Mouse (Mus musculus) urinary bladder, postnatal 0 days (tissue): ENCODE data around the gene Cebpb. TPM values are rescaled to one million over a fixed set of nuclear protein-coding genes. Genes with fewer than 3 reads are reported as not detected.

ENCODE experiments used
- microRNA-seq: library from miRNA; unstranded; fragments of <30 nt; microRNA quantifications from one replicate; pipeline ENCODE4, GENCODE M21; 2016
- polyA plus RNA-seq: library from polyadenylated mRNA; unstranded; fragments of >200 nt; fragmentation: Nextera tagmentation; extraction: Ambion mirVana; gene quantifications from 2 replicates; pipeline ENCODE4 v1.2.1, GENCODE M21; 2015

Cebpb gene
- polyA plus RNA-seq, result 25.6 and 46.3 TPM in 2 replicates

GRCm38 (mm10) chr2:167688498-167689451 lies at the start of gene Cebpb:
TSS of gene Cebpb (plus strand) at chr2:167688915.

GRCm38 (mm10) chr2:167661270-167662203 lies 27.2 kb upstream of the Cebpb start, which contains the start of gene Gm20431:
TSS of gene Gm20431 (minus strand) at chr2:167661496.

GRCm38 (mm10) chr2:167689501-167690218 lies 945 bp downstream of the Cebpb start, which contains the start of gene Tmem189:
TSS of gene Tmem189 (minus strand) at chr2:167689822.

Small RNA genes lying within 50 kb of the gene (microRNA-seq; reads per million reads assigned to microRNA genes)
- not detected for gene Gm22355

Other genes starting within 250 kb of the Cebpb start
- gene Rnf114, start 196.3 kb upstream of the Cebpb start, polyA plus RNA-seq, result 54.8 and 61.5 TPM in 2 replicates
- gene Spata2, start 196.0 kb upstream of the Cebpb start, polyA plus RNA-seq, result 7.4 and 7.6 TPM in 2 replicates
- gene Snai1, start 150.7 kb upstream of the Cebpb start, polyA plus RNA-seq, result 33.0 and 34.0 TPM in 2 replicates
- 206 and 234 TPM in 2 replicates for gene Ube2v1, start 56.8 kb upstream of the Cebpb start, polyA plus RNA-seq
- gene Gm20431, start 27.4 kb upstream of the Cebpb start, polyA plus RNA-seq, result 4.0 and 6.2 TPM in 2 replicates
- gene Tmem189, start 907 bp downstream of the Cebpb start, polyA plus RNA-seq, result 26.1 and 31.0 TPM in 2 replicates
- 40.2 and 43.9 TPM in 2 replicates for gene Ptpn1, start 243.1 kb downstream of the Cebpb start, polyA plus RNA-seq